Mouse (Mus musculus) bone marrow macrophage, adult 2 months (primary cell): ENCODE results near the gene Cfap58.

Experiments
- CTCF ChIP-seq: IDR thresholded peaks from 2 replicates; pipeline ENCODE4 v1.5.1; 2012; ENCODE audit warnings: low read depth, mild to moderate bottlenecking, low read length, moderate library complexity
- POLR2A ChIP-seq: IDR thresholded peaks from 2 replicates; pipeline ENCODE4 v1.6.1; 2012; ENCODE audit warnings: mild to moderate bottlenecking, low read depth, low read length, borderline replicate concordance

DNA sequence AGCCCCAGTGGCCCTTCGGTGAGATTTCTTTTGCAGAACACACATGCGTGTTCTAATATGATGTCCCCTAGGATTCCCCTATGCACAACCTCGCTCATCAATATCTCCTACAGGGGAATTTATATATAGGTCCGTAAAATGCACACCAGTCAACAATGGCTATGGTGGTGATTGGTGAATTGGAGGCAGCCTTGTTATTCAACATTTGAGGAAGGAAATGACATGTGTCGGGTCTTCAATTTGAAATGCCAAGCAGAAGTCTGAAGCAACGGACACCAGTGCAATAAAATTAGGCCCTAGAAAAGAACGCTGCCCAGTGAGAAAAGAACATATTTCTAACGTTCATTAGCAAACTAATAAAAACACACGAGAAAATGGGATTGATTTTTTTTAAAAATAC is 537 bp upstream of the Cfap58 start:
- TF ChIP-seq CTCF (no peak), POLR2A (no peak)
